Mouse (Mus musculus) spleen, adult 12 weeks (tissue): ENCODE results near the gene Dcp1b.

Experiments
- DNase-seq: peaks from one replicate; pipeline ENCODE4 v3.0.0; 2022; ENCODE audit warnings: low spot score

The Dcp1b gene

DNA sequence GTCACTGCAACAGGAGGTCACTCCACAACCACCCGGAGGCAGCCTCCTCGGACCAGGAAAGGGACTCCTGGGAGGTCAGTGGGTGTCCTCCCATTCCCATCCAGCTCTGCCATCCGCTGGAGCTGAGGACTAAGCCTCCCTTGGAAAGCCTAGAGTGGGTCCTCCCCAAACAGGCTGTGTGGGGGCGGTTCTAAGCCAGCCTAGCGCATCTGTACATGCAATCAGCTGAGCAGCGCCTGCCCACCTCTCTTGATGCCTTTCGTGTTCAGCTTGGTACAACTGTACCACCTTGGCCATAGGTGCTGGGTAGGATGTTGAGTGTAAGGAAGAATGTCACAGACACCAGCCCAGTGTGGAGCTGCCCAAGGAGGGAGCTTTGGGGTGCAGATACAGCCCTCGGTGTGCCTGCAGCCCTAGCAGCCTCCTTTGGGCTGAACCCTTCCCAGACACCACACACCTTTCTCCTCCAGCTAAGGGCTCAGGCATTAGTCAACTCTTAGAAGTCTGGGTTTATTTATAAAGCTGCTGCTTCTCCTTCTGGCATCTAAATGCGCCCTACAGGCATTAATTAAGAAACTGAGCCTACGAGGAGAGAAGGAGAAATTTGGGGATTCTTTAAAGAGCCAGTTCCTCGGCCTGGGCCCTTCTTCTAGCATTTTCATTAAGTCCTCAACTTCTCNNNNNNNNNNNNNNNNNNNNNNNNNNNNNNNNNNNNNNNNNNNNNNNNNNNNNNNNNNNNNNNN is 54.0 kb downstream of the Dcp1b start:
- DNase-seq: no peak

DNA sequence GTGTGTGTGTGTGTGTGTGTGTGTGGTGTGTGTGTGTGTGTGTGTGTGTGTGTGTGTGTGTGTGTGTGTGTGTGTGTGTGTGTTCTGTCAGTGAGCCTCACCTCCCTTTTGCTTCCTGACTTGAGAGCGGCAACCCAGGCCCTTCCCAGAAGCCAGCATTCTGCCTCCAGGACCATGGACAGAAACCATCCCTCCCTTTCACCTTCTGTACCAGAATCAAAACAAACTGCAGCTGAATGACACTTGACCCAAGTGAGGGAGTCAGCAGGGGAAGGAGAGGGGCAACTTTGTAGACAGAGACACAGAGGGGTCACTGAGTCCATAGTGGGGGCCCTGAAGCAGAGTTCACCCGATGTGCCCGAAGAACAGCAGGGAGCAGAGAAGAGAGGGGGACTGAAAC is 58.0 kb downstream of the Dcp1b start:
- DNase-seq: no peak

DNA sequence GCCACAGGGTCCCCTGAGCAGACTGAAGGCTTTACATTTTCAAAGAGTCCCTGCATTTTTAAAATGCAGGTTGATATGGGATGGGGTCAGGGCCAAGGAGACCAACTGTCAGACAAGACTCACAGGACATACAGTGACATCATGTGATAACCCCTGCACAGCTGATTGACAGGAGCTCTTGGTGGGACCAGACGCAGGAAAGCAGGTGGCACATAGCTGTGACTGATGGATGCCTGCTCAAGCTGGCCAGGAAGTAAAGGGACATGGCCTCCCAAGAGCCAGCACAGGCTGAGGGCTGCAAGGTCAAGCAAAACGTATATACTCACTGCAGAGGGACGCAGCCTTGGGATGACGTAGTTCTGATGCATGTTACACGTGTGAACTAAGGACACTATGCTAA is 60.4 kb downstream of the Dcp1b start:
- DNase-seq: no peak

DNA sequence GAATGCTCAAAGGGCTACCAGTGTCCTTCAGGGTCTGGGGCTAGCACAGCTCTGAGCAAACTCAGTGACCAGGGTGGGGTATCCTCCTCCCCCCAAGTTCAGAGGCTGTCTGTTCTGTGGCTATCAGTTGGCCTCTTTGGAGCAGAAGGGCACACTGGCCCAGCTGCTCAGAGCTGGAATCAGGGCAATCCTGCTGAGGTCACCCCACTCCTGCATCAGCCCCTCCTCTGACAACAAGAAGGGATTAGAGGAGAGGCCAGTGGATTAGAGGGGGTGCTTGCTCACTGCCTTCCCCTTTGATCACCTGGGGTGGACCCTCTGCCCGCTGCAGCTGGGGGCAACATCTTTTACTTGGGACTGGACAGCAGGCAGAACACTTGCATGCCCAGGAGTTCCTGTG is 61.2 kb downstream of the Dcp1b start, which contains the start of gene Cacna2d4:
Gene Cacna2d4, plus strand, starts transcription at position 286 of the 400 bp plus-strand sequence.
- no peak for DNase-seq

DNA sequence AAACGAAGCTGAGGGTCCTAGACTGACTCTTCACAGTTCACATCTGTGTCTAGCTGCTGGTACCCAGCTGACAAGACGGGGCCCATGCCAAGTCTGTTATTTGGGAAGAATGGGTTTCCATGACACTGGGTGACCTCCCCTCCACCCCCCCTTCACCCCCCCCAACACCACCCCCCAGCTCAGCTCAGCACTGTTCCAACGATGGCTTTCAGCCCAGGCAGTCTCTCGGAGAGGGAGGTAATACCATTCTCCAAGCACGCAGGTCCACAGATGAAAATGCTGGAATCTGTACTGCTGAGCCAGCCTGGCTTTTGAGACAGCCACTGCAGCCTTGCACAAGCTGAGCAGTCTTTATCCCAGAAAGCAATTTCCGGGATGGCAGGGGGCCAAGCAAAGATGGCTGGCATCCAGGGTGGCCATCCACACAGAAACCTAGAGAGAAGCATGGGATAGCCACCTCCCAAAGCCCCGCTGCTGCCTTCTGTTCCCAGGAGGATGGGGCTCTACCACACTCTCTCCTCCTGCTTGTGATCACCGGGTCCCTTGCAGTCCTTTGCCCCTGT is 62.5 kb downstream of the Dcp1b start:
- no peak for DNase-seq

DNA sequence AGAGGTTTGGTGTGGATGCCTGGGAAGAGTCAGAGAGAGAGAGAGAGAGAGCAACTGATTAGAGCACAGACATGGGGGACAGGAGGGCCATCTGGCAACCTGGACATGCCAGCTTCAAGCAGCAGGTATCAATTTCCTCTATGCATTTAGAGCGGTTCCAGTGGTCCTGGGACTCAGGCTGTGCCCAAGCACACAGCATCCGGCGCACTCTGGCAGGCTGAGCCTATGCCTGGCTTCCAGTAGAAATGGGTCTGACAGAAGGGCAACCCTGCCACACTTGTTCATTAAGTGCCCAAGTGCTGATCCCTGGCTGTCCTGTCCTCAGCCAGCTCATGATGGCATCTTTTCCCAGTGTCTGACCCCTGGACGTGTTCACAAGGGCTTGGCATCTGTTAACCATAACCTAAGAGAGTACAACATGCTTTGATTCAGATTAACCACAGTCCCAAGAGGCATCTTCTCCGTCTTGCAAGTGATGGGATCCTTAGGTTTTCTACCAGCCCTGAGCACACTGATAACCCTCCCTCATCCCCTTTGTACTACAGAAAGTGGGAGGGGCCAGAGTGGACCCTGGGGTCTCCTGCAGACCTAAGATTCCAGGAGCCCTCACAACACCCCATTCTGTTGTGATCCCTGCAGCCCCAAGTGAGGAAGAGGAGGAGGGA is 64.4 kb downstream of the Dcp1b start:
- no peak for DNase-seq

DNA sequence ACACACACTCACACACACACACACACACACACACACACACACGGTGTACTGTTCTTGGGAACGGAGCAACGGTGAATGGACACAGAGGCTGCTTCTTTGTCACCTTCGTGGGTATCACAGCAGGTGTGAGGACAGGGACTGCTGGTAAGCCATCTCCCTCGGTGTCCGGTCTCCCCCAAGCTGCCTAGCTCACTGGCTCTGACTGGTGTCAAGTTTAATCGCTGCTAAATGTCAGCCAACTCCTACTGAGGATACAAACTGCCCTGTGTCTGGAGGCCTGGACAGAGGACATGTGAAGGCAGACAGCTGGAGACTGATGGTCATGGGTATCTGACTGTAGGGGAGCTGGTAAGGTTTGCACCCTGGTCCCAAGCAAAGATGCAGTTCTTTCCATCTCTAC is 65.2 kb downstream of the Dcp1b start:
- no peak for DNase-seq

DNA sequence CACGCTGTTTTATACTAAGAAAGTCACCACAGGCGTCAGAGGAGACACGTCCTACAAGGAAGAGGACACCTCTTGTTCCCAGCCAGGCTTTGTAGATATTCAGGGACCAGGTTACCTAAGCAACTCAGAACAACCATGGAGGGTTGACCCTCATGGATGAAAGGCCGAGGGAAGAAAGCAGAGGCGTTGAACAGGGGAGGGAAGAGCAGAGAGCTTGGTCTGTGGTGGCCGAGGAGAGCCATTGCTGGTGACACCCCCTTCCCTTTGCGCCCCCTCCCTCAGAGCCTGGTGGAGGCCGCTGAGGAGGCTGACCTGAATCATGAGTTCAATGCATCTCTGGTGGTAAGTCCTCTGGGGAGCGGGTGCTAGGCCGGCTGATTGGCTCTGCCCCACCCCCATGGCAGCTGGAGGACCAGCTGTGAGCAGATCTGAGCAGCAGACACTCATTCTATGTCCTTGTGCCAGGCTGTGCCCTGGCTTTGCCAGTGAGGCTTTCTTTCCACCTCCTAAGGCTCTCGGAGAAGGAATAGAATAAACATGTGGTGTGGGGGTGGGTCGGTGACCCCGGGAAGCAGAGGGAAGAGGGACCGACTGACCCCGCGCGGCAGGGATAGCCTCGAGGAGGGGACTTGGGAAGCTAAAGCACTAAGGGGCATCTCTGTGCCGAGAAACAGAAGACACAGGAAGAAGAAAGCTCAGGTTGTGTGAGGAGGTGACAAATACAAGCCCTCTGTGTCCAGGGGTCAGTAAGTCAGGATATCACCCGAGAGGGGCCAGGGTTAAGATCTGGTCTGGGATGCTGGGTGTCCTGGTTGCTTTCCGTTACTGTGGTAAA is 66.0 kb downstream of the Dcp1b start:
- DNase-seq: no peak

DNA sequence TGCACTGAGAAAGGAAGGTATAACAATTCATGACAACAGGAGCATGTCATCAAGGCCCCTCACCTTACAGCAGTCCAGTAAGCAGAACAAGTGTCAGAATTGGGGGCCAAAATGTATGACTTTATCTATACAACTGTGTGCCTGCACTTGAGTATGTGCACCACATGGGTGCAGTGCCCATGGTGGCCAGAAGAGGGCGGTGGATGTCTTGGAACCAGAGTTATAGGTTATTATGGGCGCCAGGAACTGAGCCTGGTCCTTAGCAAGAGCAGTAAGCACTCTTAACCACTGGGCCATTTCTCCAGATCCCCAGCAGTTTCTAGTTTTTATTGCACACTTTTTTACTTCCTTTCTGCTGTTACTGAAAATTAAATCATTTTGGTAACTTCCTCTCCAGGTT is 71.0 kb downstream of the Dcp1b start:
- DNase-seq: no peak

DNA sequence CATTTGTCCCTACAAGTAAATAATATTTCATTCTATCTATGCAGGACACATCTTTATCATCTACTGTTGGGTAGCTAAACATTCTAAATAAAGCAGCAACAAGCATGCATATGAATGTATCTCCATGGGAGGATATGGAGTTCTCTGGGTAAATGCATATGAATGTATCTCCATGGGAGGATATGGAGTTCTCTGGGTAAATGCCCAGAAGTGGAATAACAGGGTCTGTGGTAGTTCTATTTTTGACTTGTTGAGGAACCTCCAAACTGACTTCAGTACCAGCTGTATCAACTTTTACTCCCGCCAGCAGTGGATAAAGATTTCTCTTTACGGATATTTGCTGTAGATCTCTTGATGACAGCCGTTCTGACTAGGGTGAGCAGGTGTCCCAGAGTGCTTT is 73.5 kb downstream of the Dcp1b start:
- no peak for DNase-seq

DNA sequence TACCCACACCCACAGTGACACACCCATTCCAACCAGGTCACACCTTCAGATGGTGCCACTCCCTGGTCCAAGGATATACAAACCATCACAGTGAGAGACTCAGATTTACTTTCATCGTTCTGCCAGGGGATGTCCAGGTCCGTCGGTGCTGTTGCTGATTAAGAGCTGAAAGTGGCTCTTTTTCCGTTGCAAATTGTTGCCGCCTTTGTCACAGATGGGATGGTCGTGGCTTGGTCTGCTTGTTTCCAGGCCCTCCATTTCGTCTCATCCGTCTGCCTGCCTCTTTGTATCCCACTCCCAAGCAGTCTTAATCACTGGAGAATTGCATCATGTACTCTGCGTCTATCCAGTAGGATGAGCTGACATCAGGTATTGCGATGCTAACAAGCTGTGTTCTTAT is 74.7 kb downstream of the Dcp1b start:
- DNase-seq: no peak

DNA sequence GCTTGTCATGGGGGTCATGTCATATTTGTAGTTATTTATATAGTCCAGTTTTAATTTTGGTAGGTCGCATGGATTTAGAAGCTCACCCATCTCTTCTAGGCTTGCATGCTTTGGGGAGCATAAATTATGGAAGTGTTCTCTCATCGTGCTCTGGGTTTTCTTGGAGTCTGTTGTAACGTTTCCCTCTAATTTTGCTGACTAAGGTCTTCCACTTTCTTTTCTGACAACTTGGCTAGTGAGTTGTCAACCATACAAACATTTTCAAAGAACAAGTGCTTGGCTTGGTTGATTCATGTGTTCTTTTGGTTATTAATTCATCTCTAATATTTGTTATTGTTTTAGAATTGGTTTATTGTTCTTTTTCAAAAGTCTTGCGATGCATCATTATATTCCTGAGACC is 76.7 kb downstream of the Dcp1b start:
- no peak for DNase-seq
